Mouse (Mus musculus): Measurements from ENCODE around the gene Tstd2.

GRCm38 (mm10) chr4:46181168-46181567 lies 42.7 kb upstream of the Tstd2 start:
- TF ChIP-seq CTCF (IDR thresholded peaks at IDR 0.05; ENCODE audit: extremely low read depth, insufficient read depth, insufficient read length, insufficient replicate concordance) (no peak), POLR2A (IDR thresholded peaks at IDR 0.05; ENCODE audit: low read depth, low read length) (no peak)

Data from spleen, adult 2 months (tissue).